24 mouse cellular contexts compared by ENCODE assay signal in the genomic region with DNA sequence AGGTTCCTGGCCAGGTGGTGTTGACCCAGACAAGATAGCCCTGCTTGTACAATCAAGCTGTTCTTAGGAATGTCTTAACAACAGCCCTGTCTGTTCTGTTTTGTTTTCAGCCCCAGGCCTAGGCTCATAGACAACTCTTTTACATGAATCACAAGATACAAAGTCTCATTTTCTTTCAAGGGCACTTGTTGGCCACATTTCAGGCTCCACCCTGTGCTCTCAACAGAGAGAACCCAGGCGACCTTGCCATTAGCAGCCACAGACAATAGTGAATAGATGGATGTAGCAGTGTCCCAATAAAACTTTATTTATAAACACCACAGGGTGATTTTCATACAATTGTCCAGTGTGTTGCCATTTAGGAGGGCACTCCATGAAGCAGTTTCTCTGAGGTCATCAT. TPM values are rescaled to one million over a fixed set of nuclear protein-coding genes. Genes with fewer than 3 reads are reported as not detected.
DNase-seq lines count a peak whose midpoint lies in the region; ATAC-seq and TF ChIP-seq lines count a peak whose summit lies in the region.
"Had no signal": no experiment of that assay in that cellular context is flagged by ENCODE, and none has a peak within 500 bp of the region (broad histone marks: within the 10 kb centered on the region; RNA-seq: fewer than 3 reads in every experiment).

No protein-coding gene starts in this region.

- no peak overlapping the region for H3K4me3 ChIP-seq in liver, adult 2 months (ENCODE audit: insufficient read depth, low read depth, low read length)
- no peak overlapping the region for H3K4me3 ChIP-seq in liver, postnatal 0 days (ENCODE audit: low read depth, low read length)
- H3K4me3 ChIP-seq in ES-E14 (ENCODE audit: insufficient read depth in 1 of 2, low read depth in 1 of 2, low read length in 2 of 2, poor library complexity in 1 of 2, severe bottlenecking in 1 of 2) = no peak overlapping the region
- H3K4me3 ChIP-seq: embryonic facial prominence, embryonic 15.5 days; erythroblast, embryonic 14.5 days; forebrain, embryonic 10.5 days; forebrain, embryonic 15.5 days; heart, embryonic 15.5 days; hindbrain, embryonic 13.5 days had no signal

- TF ChIP-seq CTCF in liver, adult 2 months (IDR thresholded peaks at IDR 0.05; ENCODE audit: low read depth, low read length) = no peak
- no peak for TF ChIP-seq CTCF in liver, postnatal 0 days (IDR thresholded peaks at IDR 0.05; ENCODE audit: low read depth)

- no peak overlapping the region for H3K9ac ChIP-seq in liver, adult 2 months (ENCODE audit: low read depth, low read length)
- no peak overlapping the region for H3K9ac ChIP-seq in liver, postnatal 0 days (replicated peaks)
- H3K9ac ChIP-seq in ES-E14 (ENCODE audit: insufficient read depth, low read depth, low read length, poor library complexity, severe bottlenecking) = no peak overlapping the region
- H3K9ac ChIP-seq: embryonic facial prominence, embryonic 15.5 days; forebrain, embryonic 15.5 days; heart, embryonic 15.5 days; hindbrain, embryonic 13.5 days had no signal

- 0 out of 2 replicates have a peak, but pooled peaks cover 10% of the 10 kb centered on the region for H3K79me2 ChIP-seq in liver, adult 2 months (ENCODE audit: control insufficient read depth, insufficient read depth, low read length)

- H3K36me3 ChIP-seq in liver, adult 2 months (ENCODE audit: control insufficient read depth, insufficient read depth, low read length) = peaks cover 5% of the 10 kb centered on the region
- 0 out of 2 replicates have a peak, but pooled peaks cover 9% of the 10 kb centered on the region for H3K36me3 ChIP-seq in liver, postnatal 0 days (replicated peaks; ENCODE audit: insufficient read depth, low read length)
- peaks cover 4% of the 10 kb centered on the region for H3K36me3 ChIP-seq in ES-E14 (ENCODE audit: control insufficient read depth, insufficient read depth, low read length, poor library complexity, severe bottlenecking)

- peaks cover 3% of the 10 kb centered on the region; the same call in 1 of the 2 replicates for H3K4me1 ChIP-seq in liver, adult 2 months (ENCODE audit: control insufficient read depth, insufficient read depth, low read length)
- H3K4me1 ChIP-seq in liver, postnatal 0 days (ENCODE audit: insufficient read depth) = peaks cover 11% of the 10 kb centered on the region; the same call in 1 of the 2 replicates
- peaks cover 11 to 12% of the 10 kb centered on the region in 2 experiments for H3K4me1 ChIP-seq in ES-E14 (ENCODE audit: control insufficient read depth in 2 of 2, insufficient read depth in 2 of 2, low read length in 2 of 2, poor library complexity in 1 of 2)

- intact Hi-C loops in left cerebral cortex, postnatal 25 days (cut with DNase I) = no loop called here

- DNase-seq in adrenal gland, adult (ENCODE audit: inconsistent age in 2 of 2, low spot score in 1 of 2) = peak; percentile 50 to 75
- DNase-seq in adrenal gland, adult 8-10 months = no peak
- peak; percentile 49 for DNase-seq in liver, adult 2 months (ENCODE audit: extremely low read depth, low read depth, low spot score)
- DNase-seq in liver, postnatal 0 days = no peak
- DNase-seq in ES-E14 (ENCODE audit: low read depth, low spot score) = no peak
- DNase-seq in left cerebral cortex, postnatal 25 days (ENCODE audit: low spot score in 2 of 2) = no peak
- DNase-seq in frontal cortex, postnatal 10 days (ENCODE audit: low spot score in 2 of 2) = no peak
- DNase-seq: adrenal gland, postnatal 25 days; cerebellum, adult 11 months; cerebellum, adult 8-10 months; cerebellum, postnatal 14 days; embryo, embryonic 11 days; gastrocnemius, postnatal 10 days; heart, adult 18-20 months; heart, postnatal 14 days; kidney, adult 11 months had no signal

- no peak overlapping the region for H3K27ac ChIP-seq in liver, adult 2 months (replicated peaks; ENCODE audit: insufficient read depth, low read depth, low read length)
- H3K27ac ChIP-seq in liver, postnatal 0 days (ENCODE audit: low read depth) = no peak overlapping the region
- H3K27ac ChIP-seq in ES-E14 (ENCODE audit: insufficient read depth, low read depth, low read length, poor library complexity, severe bottlenecking) = no peak overlapping the region
- H3K27ac ChIP-seq: embryonic facial prominence, embryonic 15.5 days; forebrain, embryonic 10.5 days; forebrain, embryonic 15.5 days; heart, embryonic 15.5 days; hindbrain, embryonic 13.5 days; hindbrain, postnatal 0 days had no signal

- no peaks in the 10 kb centered on the region for H3K27me3 ChIP-seq in liver, adult 2 months (ENCODE audit: control insufficient read depth, insufficient read depth, low read length)
- H3K27me3 ChIP-seq in liver, postnatal 0 days (ENCODE audit: insufficient read depth, low read length) = no peaks in the 10 kb centered on the region
- H3K27me3 ChIP-seq: embryonic facial prominence, embryonic 15.5 days; forebrain, embryonic 15.5 days; heart, embryonic 15.5 days; hindbrain, embryonic 13.5 days had no signal

- H3K9me3 ChIP-seq in liver, postnatal 0 days (ENCODE audit: low read length) = no peaks in the 10 kb centered on the region
- no peaks in the 10 kb centered on the region for H3K9me3 ChIP-seq in ES-E14 (ENCODE audit: control insufficient read depth, insufficient read depth, low read depth, low read length)
- H3K9me3 ChIP-seq: embryonic facial prominence, embryonic 15.5 days; forebrain, embryonic 10.5 days; forebrain, embryonic 15.5 days; heart, embryonic 15.5 days; hindbrain, embryonic 13.5 days had no signal

- no peak overlapping the region for H3K4me2 ChIP-seq in liver, postnatal 0 days (ENCODE audit: low read depth, low read length)
- H3K4me2 ChIP-seq: embryonic facial prominence, embryonic 15.5 days; forebrain, embryonic 15.5 days; heart, embryonic 11.5 days; heart, embryonic 15.5 days; hindbrain, embryonic 13.5 days had no signal

- in situ Hi-C loops in ES-E14 (cut with MboI; ENCODE audit: low sequenced_read_pairs in 2 of 2, unreplicated experiment in 2 of 2) = no loop called here

- no peak for ATAC-seq in liver, postnatal 0 days
- ATAC-seq: forebrain, embryonic 15.5 days; hindbrain, postnatal 0 days had no signal

- no peak for TF ChIP-seq POLR2A in liver, adult 2 months (IDR thresholded peaks at IDR 0.05; ENCODE audit: extremely low read depth, insufficient read depth, low read length)

- TF ChIP-seq EP300 in liver, postnatal 0 days (IDR thresholded peaks at IDR 0.05; ENCODE audit: low read depth) = no peak

- 40% methylated on average over 1 of the region's 1 CpGs for WGBS in liver, adult 2 months
- WGBS in liver, postnatal 0 days (ENCODE audit: insufficient replicate concordance) = 53% methylated on average over 1 of the region's 1 CpGs

TF ChIP-seq in ES-E14, 5 proteins besides CTCF, POLR2A, EP300 and RAD21:
- 0 out of 2 replicates have a peak, but pooled peaks have one; percentile 47 for TF ChIP-seq CHD2 (IDR thresholded peaks at IDR 0.05; ENCODE audit: low read depth, low read length)
- peak; percentile 28; the same call in 1 of the 2 replicates for TF ChIP-seq HCFC1 (IDR thresholded peaks at IDR 0.05; ENCODE audit: borderline replicate concordance, insufficient read depth, low read length)
- no peak for TF ChIP-seq ZC3H11A (IDR thresholded peaks at IDR 0.05; ENCODE audit: borderline replicate concordance, low read depth, low read length)
- TF ChIP-seq MAFK (IDR thresholded peaks at IDR 0.05; ENCODE audit: insufficient read depth, low read depth, low read length) = no peak
- peak; percentile 69 for TF ChIP-seq ZNF384 (IDR thresholded peaks at IDR 0.05; ENCODE audit: low read depth, low read length)

RNA-seq across cellular contexts. Expression of a gene that starts 2.9 kb away (rescaled TPM):
- 10 to 100 TPM; 32.8 to 36.2 (median 34.9) TPM for total RNA-seq in adrenal gland, adult 8-10 months (2022)
- 6.3 and 8.3 TPM in 2 replicates for total RNA-seq in liver, adult 2 months (2014; rRNA removed)
- polyA plus RNA-seq in liver, adult 2 months (2012; rRNA removed) = 16.4 and 17.7 TPM in 2 replicates
- polyA plus RNA-seq in liver, postnatal 0 days (2015; fragmentation: Nextera tagmentation; extraction: Ambion mirVana) = 9.7 and 10.6 TPM in 2 replicates
- 12.7 and 16.1 TPM in 2 replicates for total RNA-seq in ES-E14 (2012; rRNA removed)
- total RNA-seq in left cerebral cortex, postnatal 25 days (2021) = 100 to 1,000 TPM; 256 to 266 TPM

RNA-seq across cellular contexts. Expression of a gene that starts 39.1 kb away (rescaled TPM):
- 100 to 1,000 TPM; 157 to 222 (median 203) TPM for total RNA-seq in adrenal gland, adult 8-10 months (2022)
- 93.9 and 99.0 TPM in 2 replicates for total RNA-seq in liver, adult 2 months (2014; rRNA removed)
- polyA plus RNA-seq in liver, adult 2 months (2012; rRNA removed) = 61.0 and 61.9 TPM in 2 replicates
- 103 and 117 TPM in 2 replicates for polyA plus RNA-seq in liver, postnatal 0 days (2015; fragmentation: Nextera tagmentation; extraction: Ambion mirVana)
- total RNA-seq in ES-E14 (2012; rRNA removed) = 285 and 344 TPM in 2 replicates
- 100 to 1,000 TPM; 221 to 225 TPM for total RNA-seq in left cerebral cortex, postnatal 25 days (2021)

Comparison
In these comparisons a context has a peak if more than half of its experiments do, and no peak if none do; other contexts are left out.
1. DNase-seq: peak in adrenal gland, adult (2 of 2) and liver, adult 2 months (single experiment); none in adrenal gland, adult 8-10 months (single experiment), liver, postnatal 0 days (single experiment), ES-E14 (single experiment), left cerebral cortex, postnatal 25 days (0 of 2) and frontal cortex, postnatal 10 days (0 of 2).
2. RNA of a gene that starts 2.9 kb away (total RNA-seq): 256 to 266 TPM in left cerebral cortex, postnatal 25 days; 32.8 to 36.2 TPM in adrenal gland, adult 8-10 months, 12.7 to 16.1 TPM in ES-E14 and 6.3 to 8.3 TPM in liver, adult 2 months; every median in the first group is over 4 times any median in the second.